Mouse (Mus musculus) spleen, embryonic (tissue): ENCODE results near the gene Zdhhc4.

Experiments
- CTCF ChIA-PET: fragments of 350-600 bp; sonication (Branson Sonifier 250); formaldehyde crosslinking; loops from one replicate; lab custom pipeline; 2022; lab: Charles Lee

Gene Zdhhc4

GRCm38 (mm10) chr5:143333872-143334271 is 4.8 kb upstream of the Zdhhc4 start:
- CTCF ChIA-PET, result no interaction called here

- CTCF ChIA-PET, result no interaction called here
Measured at GRCm38 (mm10) chr5:143317288-143317610, 11.8 kb downstream of the Zdhhc4 start.

- CTCF ChIA-PET, result no interaction called here
Measured at GRCm38 (mm10) chr5:143316605-143317287, 12.3 kb downstream of the Zdhhc4 start.

- CTCF ChIA-PET, result no interaction called here
Measured at GRCm38 (mm10) chr5:143315514-143315888, 13.6 kb downstream of the Zdhhc4 start.

GRCm38 (mm10) chr5:143314730-143315513 is 14.1 kb downstream of the Zdhhc4 start, which contains the start of gene E130309D02Rik:
E130309D02Rik (minus strand) TSS chr5:143315360.
- CTCF ChIA-PET, result interaction anchor here (1.6 kb wide), 1 partner anchor 14 kb away, joined by 7 read pairs; the partner anchor contains the start of gene Zdhhc4

- CTCF ChIA-PET, result interaction anchor here (1.6 kb wide), 1 partner anchor 15 kb away, joined by 7 read pairs; the partner anchor contains the start of gene Zdhhc4
Measured at GRCm38 (mm10) chr5:143314183-143314729, 14.8 kb downstream of the Zdhhc4 start.

- CTCF ChIA-PET, result no interaction called here
Measured at GRCm38 (mm10) chr5:143311886-143312285, 17.2 kb downstream of the Zdhhc4 start.

GRCm38 (mm10) chr5:143309916-143310315 is 19.1 kb downstream of the Zdhhc4 start:
- CTCF ChIA-PET, result no interaction called here

GRCm38 (mm10) chr5:143308825-143309224 is 20.2 kb downstream of the Zdhhc4 start:
- CTCF ChIA-PET, result no interaction called here

GRCm38 (mm10) chr5:143304251-143304650 is 24.8 kb downstream of the Zdhhc4 start:
- CTCF ChIA-PET, result interaction anchor here (0.7 kb wide), 1 partner anchor 9 kb away, joined by 3 read pairs; no protein-coding TSS in a partner anchor

GRCm38 (mm10) chr5:143301296-143301695 is 27.8 kb downstream of the Zdhhc4 start:
- CTCF ChIA-PET, result no interaction called here

- CTCF ChIA-PET, result no interaction called here
Measured at GRCm38 (mm10) chr5:143299686-143300085, 29.4 kb downstream of the Zdhhc4 start.

- CTCF ChIA-PET, result no interaction called here
Measured at GRCm38 (mm10) chr5:143298391-143298790, 30.7 kb downstream of the Zdhhc4 start.

- CTCF ChIA-PET, result no interaction called here
Measured at GRCm38 (mm10) chr5:143297986-143298385, 31.1 kb downstream of the Zdhhc4 start.

GRCm38 (mm10) chr5:143295330-143295729 is 33.7 kb downstream of the Zdhhc4 start:
- CTCF ChIA-PET, result no interaction called here

- CTCF ChIA-PET, result no interaction called here
Measured at GRCm38 (mm10) chr5:143294862-143295261, 34.2 kb downstream of the Zdhhc4 start.

GRCm38 (mm10) chr5:143293404-143293803 is 35.7 kb downstream of the Zdhhc4 start, which contains the start of gene Zfp853:
Zfp853 (minus strand) TSS chr5:143293623.
- CTCF ChIA-PET, result no interaction called here

GRCm38 (mm10) chr5:143292879-143293278 is 36.2 kb downstream of the Zdhhc4 start:
- CTCF ChIA-PET, result no interaction called here

GRCm38 (mm10) chr5:143289299-143289698 is 39.8 kb downstream of the Zdhhc4 start:
- CTCF ChIA-PET, result no interaction called here

- CTCF ChIA-PET, result no interaction called here
Measured at GRCm38 (mm10) chr5:143288378-143288911, 40.6 kb downstream of the Zdhhc4 start.

GRCm38 (mm10) chr5:143287774-143288328 is 41.2 kb downstream of the Zdhhc4 start:
- CTCF ChIA-PET, result no interaction called here

- CTCF ChIA-PET, result no interaction called here
Measured at GRCm38 (mm10) chr5:143284762-143285161, 44.3 kb downstream of the Zdhhc4 start.
